Mouse (Mus musculus): ENCODE measurements at regions not wholly inside any gene's neighbourhood (a gene's known extent, or its start where the extent isn't known, plus 50 kb on each side); places are given as distances from the start of the nearest gene placed in this dataset.

- no peak overlapping the region for H3K4me2 ChIP-seq (ENCODE audit: low read depth, low read length)
- ATAC-seq (no peak), DNase-seq (ENCODE audit: low spot score) (no peak)
- H3K9me3 ChIP-seq (ENCODE audit: low read length), result no peaks in the 10 kb centered on the region
- 97% methylated on average over 3 of the region's 3 CpGs for whole genome bisulfite sequencing
- no peaks in the 10 kb centered on the region for H3K36me3 ChIP-seq (ENCODE audit: insufficient read depth, low read length)
- no peaks in the 10 kb centered on the region for H3K4me1 ChIP-seq (ENCODE audit: insufficient read depth, low read length)
- H3K27ac ChIP-seq, result no peak overlapping the region
- H3K4me3 ChIP-seq (ENCODE audit: low read length), result no peak overlapping the region
- H3K27me3 ChIP-seq (ENCODE audit: insufficient read depth, low read length), result no peaks in the 10 kb centered on the region
- peak; percentile 22; the same call in 1 of the 2 replicates for TF ChIP-seq CTCF (IDR thresholded peaks at IDR 0.05; ENCODE audit: low read depth)
- no peak overlapping the region for H3K9ac ChIP-seq (replicated peaks; ENCODE audit: low read length)
Observed at GRCm38 (mm10) chr10:19516011-19516410, 75.7 kb upstream of the Ifngr1 start.

- Histone ChIP-seq H3K27ac (no peak overlapping the region), H3K36me3 (ENCODE audit: insufficient read depth, low read length) (no peaks in the 10 kb centered on the region), H3K9ac (replicated peaks; ENCODE audit: low read length) (no peak overlapping the region), H3K4me1 (ENCODE audit: insufficient read depth, low read length) (no peaks in the 10 kb centered on the region), H3K9me3 (ENCODE audit: low read length) (no peaks in the 10 kb centered on the region), H3K4me2 (ENCODE audit: low read depth, low read length) (no peak overlapping the region), H3K4me3 (ENCODE audit: low read length) (no peak overlapping the region), H3K27me3 (ENCODE audit: insufficient read depth, low read length) (no peaks in the 10 kb centered on the region)
- DNase-seq (ENCODE audit: low spot score) (no peak), ATAC-seq (no peak)
- TF ChIP-seq CTCF (IDR thresholded peaks at IDR 0.05; ENCODE audit: low read depth), result no peak
- WGBS, result 65% methylated on average over 2 of the region's 2 CpGs
Observed at GRCm38 (mm10) chr10:19517093-19517492, 74.7 kb upstream of the Ifngr1 start.

GRCm38 (mm10) chr10:19518763-19519162, 73.0 kb upstream of the Ifngr1 start:
- Histone ChIP-seq H3K36me3 (ENCODE audit: insufficient read depth, low read length) (no peaks in the 10 kb centered on the region), H3K9ac (replicated peaks; ENCODE audit: low read length) (no peak overlapping the region), H3K4me2 (ENCODE audit: low read depth, low read length) (no peak overlapping the region), H3K4me3 (ENCODE audit: low read length) (no peak overlapping the region), H3K27me3 (ENCODE audit: insufficient read depth, low read length) (no peaks in the 10 kb centered on the region), H3K4me1 (ENCODE audit: insufficient read depth, low read length) (no peaks in the 10 kb centered on the region), H3K9me3 (ENCODE audit: low read length) (no peaks in the 10 kb centered on the region), H3K27ac (no peak overlapping the region)
- no peak for ATAC-seq
- 9% methylated on average over 6 of the region's 6 CpGs for WGBS
- TF ChIP-seq CTCF (IDR thresholded peaks at IDR 0.05; ENCODE audit: low read depth), result peak; percentile 79
- peak; percentile 68 for DNase-seq (ENCODE audit: low spot score)

- H3K4me1 ChIP-seq (ENCODE audit: insufficient read depth, low read length), result no peaks in the 10 kb centered on the region
- H3K9me3 ChIP-seq (ENCODE audit: low read length), result no peaks in the 10 kb centered on the region
- no peak for TF ChIP-seq CTCF (IDR thresholded peaks at IDR 0.05; ENCODE audit: low read depth)
- no peak overlapping the region for H3K9ac ChIP-seq (replicated peaks; ENCODE audit: low read length)
- DNase-seq (ENCODE audit: low spot score) (no peak), ATAC-seq (no peak)
- 52% methylated on average over 2 of the region's 2 CpGs for WGBS
- no peaks in the 10 kb centered on the region for H3K36me3 ChIP-seq (ENCODE audit: insufficient read depth, low read length)
- no peak overlapping the region for H3K4me2 ChIP-seq (ENCODE audit: low read depth, low read length)
- no peak overlapping the region for H3K4me3 ChIP-seq (ENCODE audit: low read length)
- no peak overlapping the region for H3K27ac ChIP-seq
- no peaks in the 10 kb centered on the region for H3K27me3 ChIP-seq (ENCODE audit: insufficient read depth, low read length)
Observed at GRCm38 (mm10) chr10:19522198-19522597, 69.6 kb upstream of the Ifngr1 start.

GRCm38 (mm10) chr10:19525939-19526338, 65.8 kb upstream of the Ifngr1 start:
- H3K9me3 ChIP-seq (ENCODE audit: low read length), result no peaks in the 10 kb centered on the region
- H3K27ac ChIP-seq, result no peak overlapping the region
- no peak overlapping the region for H3K4me2 ChIP-seq (ENCODE audit: low read depth, low read length)
- TF ChIP-seq CTCF (IDR thresholded peaks at IDR 0.05; ENCODE audit: low read depth), result no peak
- no peaks in the 10 kb centered on the region for H3K27me3 ChIP-seq (ENCODE audit: insufficient read depth, low read length)
- no peak overlapping the region for H3K9ac ChIP-seq (replicated peaks; ENCODE audit: low read length)
- H3K36me3 ChIP-seq (ENCODE audit: insufficient read depth, low read length), result no peaks in the 10 kb centered on the region
- H3K4me3 ChIP-seq (ENCODE audit: low read length), result no peak overlapping the region
- H3K4me1 ChIP-seq (ENCODE audit: insufficient read depth, low read length), result no peaks in the 10 kb centered on the region
- no peak for DNase-seq (ENCODE audit: low spot score)
- no peak for ATAC-seq

- DNase-seq (ENCODE audit: low spot score), result no peak
- no peak for ATAC-seq
- Histone ChIP-seq H3K4me3 (ENCODE audit: low read length) (no peak overlapping the region), H3K27ac (no peak overlapping the region), H3K4me2 (ENCODE audit: low read depth, low read length) (no peak overlapping the region), H3K4me1 (ENCODE audit: insufficient read depth, low read length) (no peaks in the 10 kb centered on the region), H3K9me3 (ENCODE audit: low read length) (no peaks in the 10 kb centered on the region), H3K9ac (replicated peaks; ENCODE audit: low read length) (no peak overlapping the region), H3K27me3 (ENCODE audit: insufficient read depth, low read length) (no peaks in the 10 kb centered on the region), H3K36me3 (ENCODE audit: insufficient read depth, low read length) (no peaks in the 10 kb centered on the region)
- WGBS, result 41% methylated on average over 1 of the region's 1 CpGs
- no peak for TF ChIP-seq CTCF (IDR thresholded peaks at IDR 0.05; ENCODE audit: low read depth)
Observed at GRCm38 (mm10) chr10:19526353-19526752, 65.4 kb upstream of the Ifngr1 start.

- Histone ChIP-seq H3K27ac (no peak overlapping the region), H3K4me2 (ENCODE audit: low read depth, low read length) (no peak overlapping the region), H3K36me3 (ENCODE audit: insufficient read depth, low read length) (no peaks in the 10 kb centered on the region), H3K9me3 (ENCODE audit: low read length) (no peaks in the 10 kb centered on the region), H3K27me3 (ENCODE audit: insufficient read depth, low read length) (no peaks in the 10 kb centered on the region), H3K9ac (replicated peaks; ENCODE audit: low read length) (no peak overlapping the region), H3K4me3 (ENCODE audit: low read length) (no peak overlapping the region), H3K4me1 (ENCODE audit: insufficient read depth, low read length) (no peaks in the 10 kb centered on the region)
- TF ChIP-seq CTCF (IDR thresholded peaks at IDR 0.05; ENCODE audit: low read depth), result no peak
- no peak for DNase-seq (ENCODE audit: low spot score)
- WGBS, result 92% methylated on average over 5 of the region's 5 CpGs
- no peak for ATAC-seq
Observed at GRCm38 (mm10) chr10:19529655-19530054, 62.1 kb upstream of the Ifngr1 start.
